Mouse (Mus musculus) kidney, embryonic 15.5 days (tissue): Measurements from ENCODE around the gene Trmt1l. TPM values are rescaled to one million over a fixed set of nuclear protein-coding genes. Genes with fewer than 3 reads are reported as not detected.
"Not testable (repeated sequence)": the region's sequence is repeated elsewhere in the genome, so short reads cannot be mapped to it uniquely, and the experiment has no call there.

Experiments
- ATAC-seq: fragments of 200-750 bp; cut with Nextera tagmentation; replicated peaks from 2 replicates; pipeline ENCODE4 v1.8.0; 2017; ENCODE audit warnings: moderate TSS enrichment; ENCODE audit not compliant: low FRiP score
- H3K27ac ChIP-seq: fragments of 300-500 bp; sonication (generic); 2 replicates; pipeline ENCODE4 v1.5.1; 2015; ENCODE audit warnings: mild to moderate bottlenecking, inconsistent platforms
- H3K27me3 ChIP-seq: fragments of 300-500 bp; sonication (generic); 2 replicates; pipeline ENCODE4 v1.6.1; 2015; ENCODE audit warnings: inconsistent platforms
- H3K36me3 ChIP-seq: fragments of 300-500 bp; sonication (generic); 2 replicates; pipeline ENCODE4 v1.6.1; 2015; ENCODE audit warnings: inconsistent platforms
- H3K4me1 ChIP-seq: fragments of 300-500 bp; sonication (generic); 2 replicates; pipeline ENCODE4 v1.6.1; 2015; ENCODE audit warnings: inconsistent platforms
- H3K4me2 ChIP-seq: fragments of 300-500 bp; sonication (generic); 2 replicates; pipeline ENCODE4 v1.6.1; 2015; ENCODE audit warnings: moderate library complexity, mild to moderate bottlenecking, inconsistent platforms
- H3K4me3 ChIP-seq: fragments of 300-500 bp; sonication (generic); replicated peaks from 2 replicates; pipeline ENCODE4 v1.5.1; 2015; ENCODE audit warnings: mild to moderate bottlenecking, inconsistent platforms
- H3K9ac ChIP-seq: fragments of 300-500 bp; sonication (generic); 2 replicates; pipeline ENCODE4 v1.6.1; 2015; ENCODE audit warnings: mild to moderate bottlenecking, inconsistent platforms
- H3K9me3 ChIP-seq: fragments of 300-500 bp; sonication (generic); replicated peaks from 2 replicates; pipeline ENCODE4 v1.6.1; 2016; ENCODE audit warnings: inconsistent platforms
- WGBS: fragments of 180-500 bp; shearing (Covaris S2); methylation state at CpG from one replicate; pipeline ENCODE4 v1.1.7; 2015; ENCODE audit warnings: mixed read lengths; 5-methylcytosine and 5-hydroxymethylcytosine counted together
- polyA plus RNA-seq: library from polyadenylated mRNA; unstranded; fragments of >200 nt; fragmentation: Nextera tagmentation; extraction: Ambion mirVana; gene quantifications from 2 replicates; pipeline ENCODE4 v1.2.1, GENCODE M21; 2015

Trmt1l gene
- polyA plus RNA-seq, 1 experiment from 2014 or later, result 50.4 TPM

- peaks cover 47% of the 10 kb centered on the region for H3K36me3 ChIP-seq
- H3K27ac ChIP-seq, result no peak overlapping the region
- 0 out of 2 replicates have a peak, but pooled peaks cover 3% of the 10 kb centered on the region for H3K4me1 ChIP-seq
- H3K4me2 ChIP-seq, result no peak overlapping the region
- H3K9ac ChIP-seq, result no peak overlapping the region
- 81% methylated on average over 9 of the region's 9 CpGs for WGBS
- no peak for ATAC-seq
- no peaks in the 10 kb centered on the region for H3K27me3 ChIP-seq
- H3K4me3 ChIP-seq, result no peak overlapping the region
- no peaks in the 10 kb centered on the region for H3K9me3 ChIP-seq
Measured at GRCm38 (mm10) chr1:151461265-151461664, 32.9 kb downstream of the Trmt1l start.

- 0 out of 2 replicates have a peak, but pooled peaks cover 3% of the 10 kb centered on the region for H3K4me1 ChIP-seq
- no peaks in the 10 kb centered on the region for H3K27me3 ChIP-seq
- no peak overlapping the region for H3K4me3 ChIP-seq
- no peak overlapping the region for H3K4me2 ChIP-seq
- no peak overlapping the region for H3K9ac ChIP-seq
- 48% methylated on average over 4 of the region's 4 CpGs for WGBS
- no peaks in the 10 kb centered on the region for H3K9me3 ChIP-seq
- ATAC-seq, result no peak
- peaks cover 31% of the 10 kb centered on the region for H3K36me3 ChIP-seq
- no peak overlapping the region for H3K27ac ChIP-seq
Measured at GRCm38 (mm10) chr1:151464914-151465313, 36.6 kb downstream of the Trmt1l start.

GRCm38 (mm10) chr1:151466571-151466970 is 38.2 kb downstream of the Trmt1l start:
- no peak for ATAC-seq
- H3K4me1 ChIP-seq, result 0 out of 2 replicates have a peak, but pooled peaks cover 5% of the 10 kb centered on the region
- no peak overlapping the region for H3K9ac ChIP-seq
- H3K36me3 ChIP-seq, result peaks cover 27% of the 10 kb centered on the region
- H3K4me2 ChIP-seq, result no peak overlapping the region
- H3K27ac ChIP-seq, result no peak overlapping the region
- no peaks in the 10 kb centered on the region for H3K27me3 ChIP-seq
- no peaks in the 10 kb centered on the region for H3K9me3 ChIP-seq
- WGBS, result 88% methylated on average over 4 of the region's 4 CpGs
- no peak overlapping the region for H3K4me3 ChIP-seq

DNA sequence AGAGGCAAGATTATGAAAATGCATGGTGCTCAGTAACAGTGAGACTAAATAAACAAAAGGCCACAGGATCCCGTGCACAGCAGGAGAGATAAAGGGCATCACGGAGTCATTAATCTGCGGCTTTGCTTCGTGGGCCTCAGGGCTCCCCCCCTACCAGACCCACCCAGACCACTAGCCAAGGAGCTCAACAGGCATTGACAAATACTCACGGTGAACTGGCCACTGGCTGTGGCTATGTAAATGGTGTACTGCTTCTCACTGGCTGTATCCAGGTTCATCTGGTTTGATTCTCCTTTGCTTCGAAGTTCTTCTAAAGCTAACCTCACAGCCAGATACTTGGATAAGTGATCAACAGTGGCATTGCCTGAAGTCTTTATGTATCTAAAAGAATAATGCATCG is 43.1 kb downstream of the Trmt1l start:
- H3K4me3 ChIP-seq, result no peak overlapping the region
- 52% methylated on average over 7 of the region's 7 CpGs for WGBS
- ATAC-seq, result no peak

GRCm38 (mm10) chr1:151472386-151472785 is 44.0 kb downstream of the Trmt1l start:
- not testable (repeated sequence) for H3K4me2 ChIP-seq, H3K4me3 ChIP-seq, H3K27me3 ChIP-seq, H3K27ac ChIP-seq, ATAC-seq, H3K9me3 ChIP-seq, H3K4me1 ChIP-seq, H3K9ac ChIP-seq
- peaks cover 80% of the 10 kb centered on the region for H3K36me3 ChIP-seq
- 92% methylated on average over 8 of the region's 8 CpGs for WGBS

More for the DNA sequence above, 43.1 kb downstream of the Trmt1l start:
- 0 out of 2 replicates have a peak, but pooled peaks cover 3% of the 10 kb centered on the region for H3K4me1 ChIP-seq
- peaks cover 71% of the 10 kb centered on the region for H3K36me3 ChIP-seq
- no peaks in the 10 kb centered on the region for H3K27me3 ChIP-seq
- no peaks in the 10 kb centered on the region for H3K9me3 ChIP-seq
- no peak overlapping the region for H3K9ac ChIP-seq
- no peak overlapping the region for H3K27ac ChIP-seq
- no peak overlapping the region for H3K4me2 ChIP-seq

GRCm38 (mm10) chr1:151482497-151482896 is 54.2 kb downstream of the Trmt1l start:
- Histone ChIP-seq H3K36me3 (peaks cover 38% of the 10 kb centered on the region), H3K9ac (no peak overlapping the region), H3K4me2 (no peak overlapping the region), H3K4me1 (peaks cover 5% of the 10 kb centered on the region; the same call in 1 of the 2 replicates), H3K4me3 (no peak overlapping the region), H3K27ac (no peak overlapping the region), H3K9me3 (no peaks in the 10 kb centered on the region), H3K27me3 (no peaks in the 10 kb centered on the region)
- ATAC-seq, result no peak
- 92% methylated on average over 1 of the region's 1 CpGs for WGBS

GRCm38 (mm10) chr1:151483568-151483967 is 55.2 kb downstream of the Trmt1l start:
- H3K36me3 ChIP-seq, result peaks cover 31% of the 10 kb centered on the region
- H3K4me1 ChIP-seq, result peaks cover 7% of the 10 kb centered on the region; the same call in 1 of the 2 replicates
- no peak for ATAC-seq
- H3K4me3 ChIP-seq, result no peak overlapping the region
- H3K27ac ChIP-seq, result no peak overlapping the region
- H3K9me3 ChIP-seq, result no peaks in the 10 kb centered on the region
- no peak overlapping the region for H3K9ac ChIP-seq
- 65% methylated on average over 1 of the region's 1 CpGs for WGBS
- H3K4me2 ChIP-seq, result no peak overlapping the region
- no peaks in the 10 kb centered on the region for H3K27me3 ChIP-seq

DNA sequence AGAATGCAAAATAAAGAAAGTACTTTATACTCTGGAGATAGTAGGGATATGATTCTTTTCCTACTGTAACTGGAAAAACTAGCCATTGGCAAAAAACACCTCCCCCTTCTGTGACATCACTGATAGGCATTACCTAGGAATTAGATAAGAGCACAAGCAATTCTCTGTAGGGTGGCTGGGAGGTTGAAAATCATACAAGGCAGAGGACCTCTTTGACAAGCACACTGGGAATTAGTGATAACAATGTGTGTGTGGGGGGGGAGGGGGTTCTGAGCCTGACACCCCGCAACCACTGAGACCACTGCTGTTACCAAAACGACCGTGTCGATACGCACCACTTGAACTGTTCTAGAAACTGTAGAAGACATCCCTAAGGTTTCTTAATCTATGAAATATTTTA is 56.4 kb downstream of the Trmt1l start:
- H3K27me3 ChIP-seq, result no peaks in the 10 kb centered on the region
- WGBS, result 82% methylated on average over 5 of the region's 5 CpGs
- no peak overlapping the region for H3K9ac ChIP-seq
- no peak overlapping the region for H3K27ac ChIP-seq
- H3K36me3 ChIP-seq, result peaks cover 31% of the 10 kb centered on the region
- ATAC-seq, result no peak
- no peaks in the 10 kb centered on the region for H3K9me3 ChIP-seq
- H3K4me3 ChIP-seq, result no peak overlapping the region
- no peak overlapping the region for H3K4me2 ChIP-seq
- peaks cover 7% of the 10 kb centered on the region; the same call in 1 of the 2 replicates for H3K4me1 ChIP-seq

DNA sequence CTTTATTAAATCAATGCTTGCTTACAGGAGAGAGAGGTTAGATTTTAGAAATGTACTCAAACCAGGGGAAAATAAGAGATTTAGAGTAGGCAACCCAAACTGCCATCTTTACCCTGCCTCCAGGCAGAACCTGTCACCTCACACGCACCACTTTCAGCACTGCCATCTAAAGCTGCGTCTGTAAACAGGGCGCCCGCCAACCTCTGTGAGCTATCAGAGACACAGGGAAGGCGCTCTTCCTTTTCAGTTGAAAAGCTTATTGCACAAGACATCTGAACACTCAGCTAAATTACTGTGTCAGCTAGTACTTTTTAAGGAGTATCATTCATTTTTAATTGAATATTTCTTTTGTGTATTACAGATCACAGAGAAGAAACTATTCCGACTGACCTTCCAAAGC is 61.5 kb downstream of the Trmt1l start:
- Histone ChIP-seq H3K4me2 (no peak overlapping the region), H3K4me1 (peaks cover 8% of the 10 kb centered on the region; the same call in 1 of the 2 replicates), H3K9ac (no peak overlapping the region), H3K27me3 (no peaks in the 10 kb centered on the region), H3K4me3 (no peak overlapping the region), H3K36me3 (peaks cover 3% of the 10 kb centered on the region; the same call in 1 of the 2 replicates), H3K27ac (no peak overlapping the region), H3K9me3 (no peaks in the 10 kb centered on the region)
- 83% methylated on average over 6 of the region's 6 CpGs for WGBS
- ATAC-seq, result no peak

DNA sequence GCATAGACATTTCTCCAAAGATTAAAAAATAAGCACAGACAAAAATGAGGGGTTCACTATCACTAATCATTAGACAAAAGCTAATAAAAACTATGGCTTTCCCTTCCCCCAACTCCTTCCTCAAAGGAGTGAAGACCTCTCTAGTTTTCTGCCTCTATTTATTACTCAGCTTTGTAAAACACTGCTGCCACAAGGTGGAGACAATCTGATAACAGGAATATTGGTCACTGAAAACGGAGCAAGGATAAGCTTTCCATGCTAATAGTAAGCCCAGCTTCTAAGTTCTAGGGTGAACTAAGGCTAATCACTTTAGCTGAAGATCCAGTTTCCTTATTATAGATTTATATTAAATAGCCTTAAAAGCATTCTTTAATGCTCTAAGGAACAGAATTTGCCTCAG is 64.1 kb downstream of the Trmt1l start:
- WGBS, result 34% methylated on average over 1 of the region's 1 CpGs
- Histone ChIP-seq H3K27me3 (no peaks in the 10 kb centered on the region), H3K4me2 (no peak overlapping the region), H3K4me1 (peaks cover 28% of the 10 kb centered on the region), H3K9me3 (no peaks in the 10 kb centered on the region), H3K9ac (no peak overlapping the region), H3K4me3 (no peak overlapping the region), H3K27ac (no peak overlapping the region), H3K36me3 (no peaks in the 10 kb centered on the region)
- no peak for ATAC-seq

DNA sequence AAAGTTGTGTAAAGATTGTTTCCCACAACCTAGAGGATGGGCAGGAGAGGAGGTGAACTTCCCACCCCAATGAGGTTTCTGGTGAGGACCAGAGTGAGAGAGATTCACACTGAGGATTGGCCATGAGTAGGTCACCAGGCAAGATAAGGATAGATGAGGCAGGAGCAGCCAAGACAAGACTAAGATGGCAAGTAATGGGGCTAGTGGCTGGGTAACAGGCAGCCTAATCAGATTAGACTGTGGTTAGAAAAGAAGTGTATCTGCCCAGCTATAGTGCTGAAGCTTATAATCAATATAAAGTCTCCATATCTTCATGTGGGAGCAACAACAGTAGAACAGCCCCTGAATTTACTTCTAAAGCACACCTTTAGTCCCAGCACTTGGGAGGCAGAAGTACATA is 65.5 kb downstream of the Trmt1l start:
- Histone ChIP-seq H3K4me1 (peaks cover 32% of the 10 kb centered on the region), H3K36me3 (no peaks in the 10 kb centered on the region), H3K9me3 (no peaks in the 10 kb centered on the region), H3K27me3 (no peaks in the 10 kb centered on the region), H3K27ac (no peak overlapping the region), H3K4me2 (no peak overlapping the region), H3K9ac (no peak overlapping the region), H3K4me3 (no peak overlapping the region)
- ATAC-seq, result no peak

- Histone ChIP-seq H3K4me3 (no peak overlapping the region), H3K4me1 (peaks cover 35% of the 10 kb centered on the region), H3K36me3 (no peaks in the 10 kb centered on the region), H3K27ac (no peak overlapping the region), H3K9ac (no peak overlapping the region), H3K4me2 (no peak overlapping the region), H3K9me3 (no peaks in the 10 kb centered on the region), H3K27me3 (no peaks in the 10 kb centered on the region)
- WGBS, result 66% methylated on average over 6 of the region's 6 CpGs
- ATAC-seq, result no peak
Measured at GRCm38 (mm10) chr1:151494711-151495110, 66.4 kb downstream of the Trmt1l start.

DNA sequence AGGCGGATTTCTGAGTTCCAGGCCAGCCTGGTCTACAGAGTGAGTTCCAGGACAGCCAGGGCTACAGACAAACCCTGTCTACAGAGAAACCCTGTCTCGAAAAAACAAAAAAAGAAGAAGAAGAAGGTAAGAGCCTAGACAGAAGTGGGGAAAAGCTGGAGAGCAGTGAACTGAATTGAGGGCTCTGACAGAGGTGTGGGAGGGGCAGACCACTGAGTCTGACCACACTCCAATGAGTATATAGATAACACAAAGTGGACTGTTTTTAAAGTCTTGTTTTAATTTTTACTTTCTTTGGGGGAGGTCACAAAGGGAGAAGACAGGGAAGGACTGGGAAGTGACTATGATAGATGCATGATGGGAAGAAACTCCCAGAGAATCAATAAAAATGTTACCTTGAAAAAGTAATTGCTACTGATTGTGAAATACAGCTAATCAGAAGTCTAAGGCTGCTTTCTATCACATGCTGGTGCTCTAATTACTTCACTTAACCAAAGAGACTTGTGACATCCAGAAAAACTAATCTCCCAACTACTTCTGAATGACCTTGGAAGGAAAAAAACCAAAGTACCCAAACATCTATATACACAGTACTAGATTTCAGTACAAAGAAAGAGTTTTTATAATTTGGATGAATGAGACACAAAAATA is 67.4 kb downstream of the Trmt1l start:
- Histone ChIP-seq H3K4me2 (no peak overlapping the region), H3K36me3 (no peaks in the 10 kb centered on the region), H3K9me3 (no peaks in the 10 kb centered on the region), H3K27ac (no peak overlapping the region), H3K4me1 (peaks cover 35% of the 10 kb centered on the region), H3K27me3 (no peaks in the 10 kb centered on the region), H3K4me3 (no peak overlapping the region), H3K9ac (no peak overlapping the region)
- 92% methylated on average over 2 of the region's 2 CpGs for WGBS
- no peak for ATAC-seq
